Mouse (Mus musculus) cerebellum, adult 2 months (tissue): ENCODE data around the gene Olfr211.

Experiments used
- CTCF ChIP-seq: fragments of 200-500 bp; IDR thresholded peaks from 2 replicates; pipeline ENCODE4 v1.5.1; 2011; ENCODE audit warnings: low read depth, mild to moderate bottlenecking, control low read depth, low read length, moderate library complexity, borderline replicate concordance; ENCODE audit not compliant: insufficient read depth
- POLR2A ChIP-seq: fragments of 200-500 bp; IDR thresholded peaks from 2 replicates; pipeline ENCODE4 v1.6.1; 2011; ENCODE audit warnings: low read length, control low read depth, borderline replicate concordance; ENCODE audit not compliant: insufficient read depth

GRCm38 (mm10) chr6:116488791-116489190 is at the start of gene Olfr211:
- no peak for TF ChIP-seq POLR2A
- no peak for TF ChIP-seq CTCF
